Mouse (Mus musculus): ENCODE data around the gene Twf2. TPM values are rescaled to one million over a fixed set of nuclear protein-coding genes. Genes with fewer than 3 reads are reported as not detected.

The Twf2 gene
- polyA plus RNA-seq, 1 experiment from 2014 or later: 57.5 TPM

DNA sequence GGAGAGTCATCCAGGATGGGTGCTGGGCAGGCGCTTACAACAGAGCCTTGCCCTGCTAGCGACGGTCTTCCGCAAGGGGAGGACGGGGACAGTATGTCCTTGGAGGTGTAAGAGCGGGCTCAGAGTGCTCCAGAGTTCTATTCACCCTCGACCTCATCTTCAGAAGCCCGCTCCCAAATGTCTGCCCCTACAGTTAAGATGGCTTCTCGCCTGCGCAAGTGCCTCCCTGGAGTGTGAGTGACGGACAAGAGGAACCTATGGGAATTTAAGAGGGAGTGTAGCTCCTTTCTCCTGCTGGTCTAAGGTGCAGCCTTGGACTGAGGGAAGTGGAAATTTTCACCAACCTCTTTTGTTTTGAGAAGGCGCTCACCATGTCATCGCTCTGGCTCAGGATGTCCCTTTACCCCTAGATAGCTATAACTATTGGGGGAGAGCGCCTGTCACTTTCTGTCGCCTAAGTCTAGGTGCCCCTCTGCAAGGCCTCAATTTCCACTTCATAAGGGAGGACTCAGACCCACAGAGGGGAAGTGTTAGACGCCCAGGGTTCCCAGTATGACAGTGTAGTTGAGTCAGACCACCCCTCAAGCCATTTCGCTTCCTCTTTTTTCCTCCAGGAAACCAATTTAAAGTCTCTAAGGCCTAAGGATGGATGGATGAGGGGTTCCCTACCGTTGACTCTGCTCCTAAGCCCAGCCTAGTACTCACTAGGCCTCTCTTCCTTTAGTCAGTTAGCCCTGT lies 3.2 kb upstream of the Twf2 start, which contains the start of gene Ppm1m:
Ppm1m (minus strand) TSS at position 212 of the 738 bp plus-strand sequence.
- H3K36me3 ChIP-seq (ENCODE audit: control insufficient read depth, insufficient read depth, low read length): 0 out of 2 replicates have a peak, but pooled peaks cover under 1% of the 10 kb centered on the region
- no peak within 1 kb of the TSS for H3K27ac ChIP-seq (ENCODE audit: low read depth, low read length)
- no peaks in the 10 kb centered on the region for H3K9me3 ChIP-seq (replicated peaks; ENCODE audit: control insufficient read depth, low read length)
- H3K27me3 ChIP-seq (replicated peaks; ENCODE audit: control insufficient read depth, insufficient read depth, low read length): no peaks in the 10 kb centered on the region
- peak within 1 kb of the TSS; percentile 71 for H3K9ac ChIP-seq (ENCODE audit: low read length)
- H3K4me1 ChIP-seq (ENCODE audit: control insufficient read depth, insufficient read depth, low read length): peaks cover 13% of the 10 kb centered on the region; the same call in 1 of the 2 replicates
- peak; percentile 6; the same call in 1 of the 2 replicates for ATAC-seq
- peak within 1 kb of the TSS; percentile 51 for H3K4me3 ChIP-seq (ENCODE audit: low read depth, low read length)
- H3K4me2 ChIP-seq (ENCODE audit: low read length): peak within 1 kb of the TSS; percentile 70
- DNase-seq (ENCODE audit: low spot score): no peak
- WGBS: 41% methylated on average over 18 of the region's 18 CpGs

DNA sequence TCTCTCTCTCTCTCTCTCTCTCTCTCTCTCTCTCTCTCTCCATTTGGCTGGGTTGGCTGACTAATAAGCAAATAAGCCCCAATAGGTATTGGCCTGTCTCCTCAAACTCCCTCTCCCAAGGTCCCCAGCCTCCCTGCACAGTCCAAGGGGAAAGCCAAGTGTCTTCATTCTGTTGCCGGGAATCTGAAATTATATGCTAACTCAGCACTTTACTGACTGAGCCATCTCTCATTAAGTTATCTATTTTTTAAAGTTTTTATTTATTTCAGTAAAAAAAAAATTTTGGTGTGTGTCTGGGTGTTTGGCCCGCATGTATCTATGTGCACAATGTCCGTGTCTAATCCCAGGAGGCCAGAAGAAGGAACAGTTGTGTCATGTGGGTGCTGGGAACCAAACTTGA lies 1.0 kb upstream of the Twf2 start:
- Histone ChIP-seq H3K9me3 (replicated peaks; ENCODE audit: control insufficient read depth, low read length) (no peaks in the 10 kb centered on the region), H3K4me1 (ENCODE audit: control insufficient read depth, insufficient read depth, low read length) (peaks cover 13% of the 10 kb centered on the region; the same call in 1 of the 2 replicates), H3K27me3 (replicated peaks; ENCODE audit: control insufficient read depth, insufficient read depth, low read length) (no peaks in the 10 kb centered on the region), H3K4me2 (ENCODE audit: low read length) (peak overlapping the region; percentile 74; the same call in 1 of the 2 replicates), H3K4me3 (ENCODE audit: low read depth, low read length) (0 out of 2 replicates have a peak overlapping the region, but pooled peaks have one; percentile 61), H3K27ac (ENCODE audit: low read depth, low read length) (no peak overlapping the region), H3K9ac (ENCODE audit: low read length) (no peak overlapping the region), H3K36me3 (ENCODE audit: control insufficient read depth, insufficient read depth, low read length) (no peaks in the 10 kb centered on the region)
- 90% methylated on average over 3 of the region's 3 CpGs for WGBS
- ATAC-seq (no peak), DNase-seq (ENCODE audit: low spot score) (no peak)

DNA sequence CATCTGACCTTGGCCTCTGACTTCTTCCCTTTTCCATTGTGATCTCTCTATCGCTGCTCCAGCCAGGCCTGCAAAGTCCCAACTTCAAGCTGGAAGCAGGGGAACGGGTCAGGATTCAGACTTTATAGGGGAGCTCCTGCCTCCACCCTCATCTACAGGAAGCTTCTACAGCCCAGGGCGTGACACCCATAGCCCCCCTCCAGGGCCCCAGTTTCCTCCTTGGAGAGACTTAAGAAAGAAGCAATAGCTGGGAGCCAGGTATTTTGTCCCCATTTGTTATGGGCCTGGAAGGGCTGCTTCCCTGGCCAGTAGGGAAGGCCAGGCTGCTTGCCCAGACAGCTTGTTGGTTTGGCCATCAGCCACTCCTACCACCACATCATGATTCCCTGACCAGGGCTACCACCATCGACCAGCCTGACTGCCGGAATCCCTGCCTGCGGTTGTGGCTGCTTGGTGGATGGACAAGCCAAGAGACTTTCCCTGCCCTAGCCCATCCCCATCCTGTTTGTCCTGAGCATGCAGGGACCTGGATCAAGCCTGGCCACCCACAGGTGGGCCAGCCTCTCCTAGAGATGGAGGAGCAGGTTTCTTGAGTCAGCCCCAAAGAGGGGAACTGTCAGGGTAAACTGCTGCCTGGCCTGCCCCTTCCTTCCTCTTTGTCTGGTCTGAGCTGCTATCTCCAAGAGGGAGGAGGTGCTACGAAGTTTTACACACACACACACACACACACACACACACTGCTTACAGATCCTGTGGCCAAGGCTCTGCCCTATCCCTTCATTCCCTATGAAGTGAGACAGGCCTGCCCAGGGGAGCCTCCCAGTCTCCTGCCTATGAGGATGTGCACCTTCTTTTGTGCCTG lies 1.3 kb downstream of the Twf2 start:
- H3K4me1 ChIP-seq (ENCODE audit: control insufficient read depth, insufficient read depth, low read length): peaks cover 13% of the 10 kb centered on the region; the same call in 1 of the 2 replicates
- WGBS: 84% methylated on average over 7 of the region's 7 CpGs
- no peak overlapping the region for H3K27ac ChIP-seq (ENCODE audit: low read depth, low read length)
- H3K9ac ChIP-seq (ENCODE audit: low read length): peak overlapping the region; percentile 84; the same call in 1 of the 2 replicates
- no peak for DNase-seq (ENCODE audit: low spot score)
- 0 out of 2 replicates have a peak, but pooled peaks cover 5% of the 10 kb centered on the region for H3K36me3 ChIP-seq (ENCODE audit: control insufficient read depth, insufficient read depth, low read length)
- H3K9me3 ChIP-seq (replicated peaks; ENCODE audit: control insufficient read depth, low read length): no peaks in the 10 kb centered on the region
- peak overlapping the region; percentile 61; the same call in 1 of the 2 replicates for H3K4me3 ChIP-seq (ENCODE audit: low read depth, low read length)
- H3K4me2 ChIP-seq (ENCODE audit: low read length): peak overlapping the region; percentile 74
- ATAC-seq: no peak
- no peaks in the 10 kb centered on the region for H3K27me3 ChIP-seq (replicated peaks; ENCODE audit: control insufficient read depth, insufficient read depth, low read length)

DNA sequence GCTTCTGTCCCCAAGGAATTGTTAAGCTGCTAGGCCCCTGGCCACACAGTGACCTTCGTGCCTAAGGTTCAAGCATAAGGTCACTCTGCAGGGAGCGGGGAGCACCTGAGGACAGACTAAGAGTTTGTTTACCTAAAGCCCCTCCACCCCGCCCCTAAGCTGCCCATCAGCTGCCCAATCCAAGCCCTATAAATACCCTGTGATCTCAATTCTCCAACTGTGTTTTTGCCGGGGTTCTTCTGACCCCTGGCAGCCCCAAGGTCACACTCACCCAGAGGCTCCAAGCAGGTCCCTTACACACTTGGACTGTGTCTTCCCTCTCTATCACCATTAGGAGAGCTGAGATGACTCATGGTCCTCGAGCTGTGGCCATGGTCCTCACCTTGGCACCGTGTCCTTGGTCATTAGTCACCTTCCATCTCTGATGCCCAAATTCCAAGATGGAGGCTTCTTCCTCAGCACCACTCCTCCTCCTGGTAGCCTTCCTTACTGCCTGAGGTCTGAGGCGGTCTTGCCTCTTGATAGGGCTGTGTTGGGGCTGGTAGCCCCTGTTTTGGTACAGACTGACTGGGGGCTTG lies 2.9 kb downstream of the Twf2 start:
- no peak overlapping the region for H3K4me3 ChIP-seq (ENCODE audit: low read depth, low read length)
- no peak overlapping the region for H3K4me2 ChIP-seq (ENCODE audit: low read length)
- DNase-seq (ENCODE audit: low spot score) (no peak), ATAC-seq (no peak)
- no peak overlapping the region for H3K27ac ChIP-seq (ENCODE audit: low read depth, low read length)
- H3K4me1 ChIP-seq (ENCODE audit: control insufficient read depth, insufficient read depth, low read length): peaks cover 11% of the 10 kb centered on the region; the same call in 1 of the 2 replicates
- H3K9me3 ChIP-seq (replicated peaks; ENCODE audit: control insufficient read depth, low read length): no peaks in the 10 kb centered on the region
- WGBS: 86% methylated on average over 7 of the region's 7 CpGs
- H3K9ac ChIP-seq (ENCODE audit: low read length): no peak overlapping the region
- H3K36me3 ChIP-seq (ENCODE audit: control insufficient read depth, insufficient read depth, low read length): 0 out of 2 replicates have a peak, but pooled peaks cover 5% of the 10 kb centered on the region
- no peaks in the 10 kb centered on the region for H3K27me3 ChIP-seq (replicated peaks; ENCODE audit: control insufficient read depth, insufficient read depth, low read length)

DNA sequence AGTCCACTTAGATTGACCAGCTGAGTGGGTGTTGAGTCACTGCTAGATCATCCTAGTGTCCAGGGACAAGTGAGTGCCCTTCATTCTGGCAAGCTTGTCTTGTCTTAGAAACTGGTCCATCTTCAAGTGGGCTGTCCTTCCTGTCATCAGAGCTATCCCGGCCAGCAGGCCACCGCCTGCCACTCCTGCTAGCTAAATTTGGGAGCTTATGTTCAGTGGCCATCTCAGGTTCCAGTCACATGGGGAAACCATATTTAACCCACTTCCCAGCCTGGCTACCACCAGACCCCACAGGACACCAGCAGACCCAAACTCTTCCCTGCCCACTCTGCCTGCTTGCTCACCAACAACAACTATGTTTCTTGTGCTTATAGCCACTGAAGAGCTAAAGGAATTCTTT lies 3.6 kb downstream of the Twf2 start:
- H3K36me3 ChIP-seq (ENCODE audit: control insufficient read depth, insufficient read depth, low read length): 0 out of 2 replicates have a peak, but pooled peaks cover 5% of the 10 kb centered on the region
- no peak overlapping the region for H3K27ac ChIP-seq (ENCODE audit: low read depth, low read length)
- H3K9ac ChIP-seq (ENCODE audit: low read length): no peak overlapping the region
- H3K4me2 ChIP-seq (ENCODE audit: low read length): no peak overlapping the region
- H3K9me3 ChIP-seq (replicated peaks; ENCODE audit: control insufficient read depth, low read length): no peaks in the 10 kb centered on the region
- H3K4me1 ChIP-seq (ENCODE audit: control insufficient read depth, insufficient read depth, low read length): peaks cover 15% of the 10 kb centered on the region; the same call in 1 of the 2 replicates
- 88% methylated on average over 2 of the region's 2 CpGs for whole genome bisulfite sequencing
- ATAC-seq (no peak), DNase-seq (ENCODE audit: low spot score) (no peak)
- no peak overlapping the region for H3K4me3 ChIP-seq (ENCODE audit: low read depth, low read length)
- no peaks in the 10 kb centered on the region for H3K27me3 ChIP-seq (replicated peaks; ENCODE audit: control insufficient read depth, insufficient read depth, low read length)

DNA sequence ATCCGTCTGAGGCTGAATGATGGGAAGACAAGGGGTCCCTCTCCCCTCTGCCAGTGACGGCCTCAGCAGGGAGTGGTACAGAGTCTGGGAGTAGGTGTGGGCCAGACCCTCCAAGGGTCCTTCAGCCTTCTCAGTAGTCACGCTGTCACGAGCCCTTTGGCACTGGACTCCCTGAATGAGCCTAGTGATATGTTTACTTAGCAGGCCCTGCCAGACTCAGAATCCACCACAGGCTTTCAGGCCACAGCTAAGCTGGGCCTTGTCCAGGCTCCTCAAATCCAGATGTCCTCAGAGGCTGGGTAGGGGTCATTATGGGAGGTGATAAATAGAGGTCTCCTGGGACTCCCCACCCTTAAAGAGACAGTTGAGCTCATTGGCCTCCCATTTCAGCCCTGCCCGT lies 5.3 kb downstream of the Twf2 start:
- Histone ChIP-seq H3K36me3 (ENCODE audit: control insufficient read depth, insufficient read depth, low read length) (peaks cover 13% of the 10 kb centered on the region), H3K4me2 (ENCODE audit: low read length) (no peak overlapping the region), H3K27ac (ENCODE audit: low read depth, low read length) (no peak overlapping the region), H3K9ac (ENCODE audit: low read length) (no peak overlapping the region), H3K27me3 (replicated peaks; ENCODE audit: control insufficient read depth, insufficient read depth, low read length) (no peaks in the 10 kb centered on the region), H3K9me3 (replicated peaks; ENCODE audit: control insufficient read depth, low read length) (no peaks in the 10 kb centered on the region), H3K4me3 (ENCODE audit: low read depth, low read length) (no peak overlapping the region), H3K4me1 (ENCODE audit: control insufficient read depth, insufficient read depth, low read length) (peaks cover 13% of the 10 kb centered on the region; the same call in 1 of the 2 replicates)
- ATAC-seq (no peak), DNase-seq (ENCODE audit: low spot score) (no peak)
- WGBS: 80% methylated on average over 5 of the region's 5 CpGs

DNA sequence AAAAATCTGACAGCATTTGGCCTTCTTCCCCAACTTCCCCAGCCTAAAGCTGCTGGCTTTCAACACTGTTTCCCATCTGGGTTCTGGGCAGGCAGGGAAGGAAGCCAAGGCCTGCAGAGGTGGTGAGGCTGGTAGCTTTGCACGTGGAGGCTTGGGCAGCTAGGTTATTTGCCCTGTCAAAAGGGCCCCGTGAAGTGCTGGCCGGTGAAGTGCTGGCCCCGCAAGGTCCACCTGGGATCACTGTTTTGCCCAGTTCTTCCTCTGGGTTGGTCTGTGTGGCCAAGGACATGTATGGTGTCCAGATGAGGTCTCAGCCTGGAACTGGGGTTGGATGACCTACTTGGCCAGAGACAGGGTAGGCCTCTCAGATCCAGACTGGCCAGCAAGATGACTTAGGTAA lies 7.0 kb downstream of the Twf2 start:
- ATAC-seq (no peak), DNase-seq (ENCODE audit: low spot score) (no peak)
- 88% methylated on average over 4 of the region's 4 CpGs for WGBS
- Histone ChIP-seq H3K27me3 (replicated peaks; ENCODE audit: control insufficient read depth, insufficient read depth, low read length) (no peaks in the 10 kb centered on the region), H3K36me3 (ENCODE audit: control insufficient read depth, insufficient read depth, low read length) (peaks cover 29% of the 10 kb centered on the region), H3K4me3 (ENCODE audit: low read depth, low read length) (no peak overlapping the region), H3K4me1 (ENCODE audit: control insufficient read depth, insufficient read depth, low read length) (peaks cover 5% of the 10 kb centered on the region; the same call in 1 of the 2 replicates), H3K9ac (ENCODE audit: low read length) (no peak overlapping the region), H3K9me3 (replicated peaks; ENCODE audit: control insufficient read depth, low read length) (no peaks in the 10 kb centered on the region), H3K4me2 (ENCODE audit: low read length) (no peak overlapping the region), H3K27ac (ENCODE audit: low read depth, low read length) (no peak overlapping the region)

DNA sequence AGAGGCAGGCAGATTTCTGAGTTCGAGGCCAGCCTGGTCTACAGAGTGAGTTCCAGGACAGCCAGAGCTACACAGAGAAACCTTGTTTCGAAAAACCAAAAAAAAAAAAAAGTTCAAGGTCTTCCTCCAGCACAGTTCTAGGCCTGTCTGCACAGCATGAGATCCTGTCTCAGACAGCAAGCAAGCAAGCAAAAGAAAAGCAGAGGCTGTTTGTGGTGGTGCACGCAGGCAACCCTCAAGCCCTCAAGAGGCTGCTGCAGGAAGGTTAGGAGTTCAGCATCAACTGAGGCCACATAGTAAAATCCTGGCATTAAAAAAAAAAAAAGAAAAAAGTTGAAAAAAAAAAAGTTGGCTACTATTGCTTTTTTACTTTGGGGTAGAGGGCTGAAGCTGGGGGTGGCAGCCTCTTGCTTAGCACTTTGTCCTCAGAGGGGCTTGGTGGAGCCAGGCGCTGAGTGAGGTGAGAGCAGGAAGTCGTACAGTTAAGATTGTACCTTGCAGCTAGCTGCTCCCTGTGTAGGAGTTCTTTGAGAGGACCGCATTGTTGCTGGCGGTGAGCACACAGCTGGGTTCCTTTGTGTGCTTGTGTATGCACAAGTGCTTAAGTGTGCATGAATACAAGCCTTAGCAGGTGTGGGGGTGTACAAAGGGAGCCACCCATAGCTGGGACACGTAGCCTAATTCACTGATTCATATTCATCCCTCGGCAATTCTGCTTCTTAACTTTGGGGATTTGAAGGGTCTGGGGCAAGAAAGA lies 8.1 kb downstream of the Twf2 start:
- H3K27me3 ChIP-seq (replicated peaks; ENCODE audit: control insufficient read depth, insufficient read depth, low read length): no peaks in the 10 kb centered on the region
- H3K9ac ChIP-seq (ENCODE audit: low read length): peak overlapping the region; percentile 53; the same call in 1 of the 2 replicates
- 23% methylated on average over 9 of the region's 9 CpGs for WGBS
- H3K4me3 ChIP-seq (ENCODE audit: low read depth, low read length): no peak overlapping the region
- DNase-seq (ENCODE audit: low spot score) (no peak), ATAC-seq (peak; percentile 24; the same call in 1 of the 2 replicates)
- peaks cover 5% of the 10 kb centered on the region; the same call in 1 of the 2 replicates for H3K4me1 ChIP-seq (ENCODE audit: control insufficient read depth, insufficient read depth, low read length)
- peaks cover 34% of the 10 kb centered on the region for H3K36me3 ChIP-seq (ENCODE audit: control insufficient read depth, insufficient read depth, low read length)
- H3K27ac ChIP-seq (ENCODE audit: low read depth, low read length): no peak overlapping the region
- H3K4me2 ChIP-seq (ENCODE audit: low read length): peak overlapping the region; percentile 46
- H3K9me3 ChIP-seq (replicated peaks; ENCODE audit: control insufficient read depth, low read length): no peaks in the 10 kb centered on the region

Measured in forebrain, embryonic 14.5 days (tissue).